Mouse (Mus musculus) kidney, postnatal 0 days (tissue): ENCODE results near the gene Ints1. TPM values are rescaled to one million over a fixed set of nuclear protein-coding genes. Genes with fewer than 3 reads are reported as not detected.

Experiments
- ATAC-seq: fragments of 200-750 bp; cut with Nextera tagmentation; replicated peaks from 2 replicates; pipeline ENCODE4 v1.8.0; 2017; ENCODE audit warnings: low read depth, moderate number of reproducible peaks, moderate TSS enrichment, moderate library complexity; ENCODE audit not compliant: low FRiP score
- DNase-seq: peaks from one replicate; pipeline ENCODE4 v3.0.0-alpha.2; 2016; ENCODE audit warnings: low spot score
- H3K27ac ChIP-seq: fragments of 300-500 bp; sonication (generic); 2 replicates; pipeline ENCODE4 v1.5.1; 2014; ENCODE audit warnings: mild to moderate bottlenecking
- H3K27me3 ChIP-seq: fragments of 300-500 bp; sonication (generic); 2 replicates; pipeline ENCODE4 v1.6.1; 2014; ENCODE audit warnings: low read length, mixed read lengths; ENCODE audit not compliant: insufficient read depth
- H3K36me3 ChIP-seq: fragments of 300-500 bp; sonication (generic); 2 replicates; pipeline ENCODE4 v1.6.1; 2014; ENCODE audit warnings: low read length, mixed read lengths; ENCODE audit not compliant: insufficient read depth
- H3K4me1 ChIP-seq: fragments of 300-500 bp; sonication (generic); replicated peaks from 2 replicates; pipeline ENCODE4 v1.6.1; 2014; ENCODE audit warnings: antibody characterized with exemption, low read length, mixed read lengths; ENCODE audit not compliant: insufficient read depth
- H3K4me2 ChIP-seq: fragments of 300-500 bp; sonication (generic); 2 replicates; pipeline ENCODE4 v1.6.1; 2014; ENCODE audit warnings: mild to moderate bottlenecking, low read length, moderate library complexity, mixed read lengths
- H3K4me3 ChIP-seq: fragments of 300-500 bp; sonication (generic); replicated peaks from 2 replicates; pipeline ENCODE4 v1.5.1; 2014; ENCODE audit warnings: low read depth, low read length
- H3K9ac ChIP-seq: fragments of 300-500 bp; sonication (generic); 2 replicates; pipeline ENCODE4 v1.6.1; 2014; ENCODE audit warnings: low read depth, low read length
- H3K9me3 ChIP-seq: fragments of 300-500 bp; sonication (generic); replicated peaks from 2 replicates; pipeline ENCODE4 v1.6.1; 2016; ENCODE audit warnings: low read length, inconsistent platforms, mixed read lengths
- CTCF ChIP-seq: IDR thresholded peaks from 2 replicates; pipeline ENCODE4 v1.5.1; 2016; ENCODE audit warnings: antibody characterized with exemption, low read depth, mild to moderate bottlenecking, moderate library complexity
- WGBS: fragments of 180-500 bp; shearing (Covaris S2); extraction: QIAGEN DNeasy Blood & Tissue Kit; methylation state at CpG from one replicate; pipeline ENCODE4 v1.1.7; 2014; 5-methylcytosine and 5-hydroxymethylcytosine counted together
- polyA plus RNA-seq: library from polyadenylated mRNA; unstranded; fragments of >200 nt; fragmentation: Nextera tagmentation; extraction: Ambion mirVana; gene quantifications from 2 replicates; pipeline ENCODE4 v1.2.1, GENCODE M21; 2015

The Ints1 gene
- polyA plus RNA-seq, 1 experiment from 2014 or later, result 17.9 TPM

- Histone ChIP-seq H3K4me1 (peaks cover 58% of the 10 kb centered on the region), H3K9me3 (no peaks in the 10 kb centered on the region), H3K36me3 (no peaks in the 10 kb centered on the region), H3K9ac (0 out of 2 replicates have a peak overlapping the region, but pooled peaks have one; percentile 38), H3K27ac (peak overlapping the region; percentile 71), H3K4me3 (peak overlapping the region; percentile 81), H3K4me2 (peak overlapping the region; percentile 99), H3K27me3 (no peaks in the 10 kb centered on the region)
- no peak for ATAC-seq
- peak; percentile 78 for DNase-seq
- TF ChIP-seq CTCF, result no peak
- 33% methylated on average over 11 of the region's 11 CpGs for WGBS
Observed at GRCm38 (mm10) chr5:139793338-139794089, 18.0 kb upstream of the Ints1 start.

- Histone ChIP-seq H3K9me3 (no peaks in the 10 kb centered on the region), H3K9ac (peak overlapping the region; percentile 38; the same call in 1 of the 2 replicates), H3K4me2 (peak overlapping the region; percentile 99), H3K27me3 (no peaks in the 10 kb centered on the region), H3K27ac (peak overlapping the region; percentile 71), H3K4me3 (peak overlapping the region; percentile 81), H3K4me1 (peaks cover 53% of the 10 kb centered on the region), H3K36me3 (no peaks in the 10 kb centered on the region)
- DNase-seq (no peak), ATAC-seq (no peak)
- WGBS, result 38% methylated on average over 3 of the region's 3 CpGs
- TF ChIP-seq CTCF, result no peak
Observed at GRCm38 (mm10) chr5:139792966-139793337, 17.5 kb upstream of the Ints1 start.

- WGBS, result 12% methylated on average over 11 of the region's 11 CpGs
- DNase-seq (peak; percentile 22), ATAC-seq (no peak)
- no peaks in the 10 kb centered on the region for H3K36me3 ChIP-seq
- H3K4me2 ChIP-seq, result peak overlapping the region; percentile 99
- H3K27me3 ChIP-seq, result no peaks in the 10 kb centered on the region
- H3K9me3 ChIP-seq, result no peaks in the 10 kb centered on the region
- H3K4me3 ChIP-seq, result peak overlapping the region; percentile 81
- H3K9ac ChIP-seq, result peak overlapping the region; percentile 85
- H3K27ac ChIP-seq, result peak overlapping the region; percentile 71
- H3K4me1 ChIP-seq, result peaks cover 46% of the 10 kb centered on the region
- no peak for TF ChIP-seq CTCF
Observed at GRCm38 (mm10) chr5:139792159-139792775, 16.8 kb upstream of the Ints1 start.

GRCm38 (mm10) chr5:139791227-139792158 lies 16.0 kb upstream of the Ints1 start, which contains the start of gene Mafk:
Gene Mafk (plus strand): TSS chr5:139791513.
- Histone ChIP-seq H3K9ac (peak within 1 kb of the TSS; percentile 85), H3K27me3 (no peaks in the 10 kb centered on the region), H3K4me3 (peak within 1 kb of the TSS; percentile 81), H3K36me3 (no peaks in the 10 kb centered on the region), H3K4me1 (peaks cover 38% of the 10 kb centered on the region), H3K27ac (peak within 1 kb of the TSS; percentile 89), H3K4me2 (peak within 1 kb of the TSS; percentile 99), H3K9me3 (no peaks in the 10 kb centered on the region)
- under 1% methylated on average over 88 of the region's 92 CpGs for whole genome bisulfite sequencing
- TF ChIP-seq CTCF, result peak; percentile 39; the same call in 1 of the 2 replicates
- peak; percentile 96 for DNase-seq
- peak; percentile 89 for ATAC-seq

- Histone ChIP-seq H3K9ac (no peak overlapping the region), H3K4me3 (no peak overlapping the region), H3K4me1 (peaks cover 30% of the 10 kb centered on the region), H3K9me3 (no peaks in the 10 kb centered on the region), H3K36me3 (no peaks in the 10 kb centered on the region), H3K27ac (no peak overlapping the region), H3K4me2 (no peak overlapping the region), H3K27me3 (no peaks in the 10 kb centered on the region)
- ATAC-seq (no peak), DNase-seq (no peak)
- 58% methylated on average over 4 of the region's 4 CpGs for WGBS
- TF ChIP-seq CTCF, result peak; percentile 21; the same call in 1 of the 2 replicates
Observed at GRCm38 (mm10) chr5:139789466-139789865, 14.0 kb upstream of the Ints1 start.

GRCm38 (mm10) chr5:139781406-139781805 lies 5.9 kb upstream of the Ints1 start:
- Histone ChIP-seq H3K36me3 (no peaks in the 10 kb centered on the region), H3K4me2 (no peak overlapping the region), H3K27me3 (no peaks in the 10 kb centered on the region), H3K27ac (no peak overlapping the region), H3K9ac (no peak overlapping the region), H3K9me3 (no peaks in the 10 kb centered on the region), H3K4me1 (no peaks in the 10 kb centered on the region), H3K4me3 (no peak overlapping the region)
- WGBS, result 46% methylated on average over 8 of the region's 8 CpGs
- DNase-seq, result no peak
- no peak for ATAC-seq
- TF ChIP-seq CTCF, result no peak
